Mouse (Mus musculus) right cerebral cortex, postnatal 36 days (tissue): ENCODE data around the gene Pla2g4e.

Experiments
- DNase-seq, 2 experiments: peaks; one replicate each; pipeline ENCODE4 v3.0.0; 2022; ENCODE audit warnings: low spot score in 2 of 2, mixed read lengths in 1 of 2

The Pla2g4e gene

GRCm38 (mm10) chr2:120157606-120158005, 87.5 kb downstream of the Pla2g4e start:
- DNase-seq, result no peak

DNA sequence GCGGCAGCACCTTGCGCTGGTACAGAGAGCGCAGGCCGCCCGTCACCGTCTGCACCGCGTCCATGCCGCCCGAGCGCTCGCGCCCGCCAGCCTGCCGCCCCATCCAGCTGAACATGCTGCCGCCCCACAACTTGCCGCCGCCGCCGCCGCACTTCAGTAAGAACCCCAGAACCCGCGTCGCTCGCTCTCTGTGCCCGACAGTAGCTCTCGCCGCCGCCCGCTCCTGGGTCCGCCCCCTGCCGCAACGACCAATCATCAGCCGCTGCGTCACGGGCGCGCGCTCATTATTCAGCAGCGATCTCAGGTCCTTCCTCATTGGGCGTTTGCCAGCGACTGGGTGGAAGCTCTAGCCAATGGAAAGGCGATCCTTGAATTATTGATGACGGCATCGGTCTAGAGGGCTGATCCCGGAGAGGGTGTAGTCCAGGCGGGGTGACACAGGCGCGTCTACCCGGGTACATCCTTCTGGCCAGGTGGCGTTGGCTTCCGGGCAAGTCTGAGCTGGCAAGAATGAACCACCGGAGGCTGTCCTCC, 90.7 kb downstream of the Pla2g4e start, which contains the start of gene Ehd4:
TSS of gene Ehd4 (minus strand) at position 246 of the 534 bp plus-strand sequence.
- peak; percentile 98 for DNase-seq

DNA sequence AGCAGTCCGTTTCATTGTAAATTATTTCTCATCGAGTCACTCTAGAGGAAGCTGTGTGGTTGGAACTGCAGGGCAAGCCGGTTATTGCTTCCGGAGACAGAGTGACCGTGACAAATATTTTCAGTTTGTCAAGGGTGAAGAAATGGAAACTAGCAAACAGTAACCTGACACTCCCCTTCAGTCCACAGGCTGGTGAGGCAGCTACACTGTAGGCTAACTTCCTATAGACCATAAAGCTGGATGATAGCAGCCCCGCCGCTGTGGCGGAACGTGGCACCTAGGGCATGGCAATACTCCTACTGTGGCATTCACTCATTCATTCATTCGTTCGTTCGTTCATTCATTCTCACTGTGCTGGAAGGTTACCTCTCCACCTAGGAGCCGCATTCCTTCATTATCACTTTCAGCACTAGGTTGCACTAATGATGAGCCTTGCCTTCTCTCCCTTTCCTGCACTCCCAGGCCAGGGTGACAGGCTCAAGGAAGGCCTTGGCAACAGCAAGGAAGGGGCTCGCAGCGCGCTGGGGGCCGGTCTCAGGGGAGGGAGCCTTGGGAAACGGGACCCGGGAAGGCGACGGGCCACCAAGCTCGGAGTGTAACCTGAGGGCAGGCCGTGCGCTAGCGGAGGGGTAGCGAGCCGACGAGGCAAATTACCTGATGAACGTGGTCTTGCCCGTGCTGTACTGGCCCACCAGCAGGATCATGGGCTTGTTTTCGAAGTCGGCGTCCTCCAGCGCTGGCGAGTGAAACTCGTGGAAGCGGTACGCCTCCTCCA, 91.4 kb downstream of the Pla2g4e start:
- DNase-seq, result no peak

GRCm38 (mm10) chr2:120150571-120150970, 94.6 kb downstream of the Pla2g4e start:
- no peak for DNase-seq

- DNase-seq, result no peak
Observed at GRCm38 (mm10) chr2:120149634-120150033, 95.5 kb downstream of the Pla2g4e start.

DNA sequence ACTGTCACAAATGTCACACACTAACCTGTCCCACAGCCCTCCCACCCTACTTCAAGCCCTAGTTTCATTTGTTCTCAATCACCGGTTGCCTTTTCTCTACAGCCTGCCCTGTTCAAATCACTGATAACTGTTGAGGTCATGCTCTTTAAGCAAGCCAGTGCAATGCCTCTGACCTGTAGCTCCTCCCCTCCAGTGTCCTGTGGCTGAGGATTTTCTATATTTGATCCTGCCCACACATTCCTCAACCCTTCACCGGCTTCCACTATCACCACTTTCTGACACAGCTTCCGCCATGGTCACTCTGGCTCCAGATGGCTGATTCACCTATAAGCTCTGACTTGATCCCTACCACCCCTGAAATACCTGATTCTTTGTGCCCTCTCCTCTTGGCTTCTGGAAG, 97.1 kb downstream of the Pla2g4e start:
- DNase-seq, result no peak

GRCm38 (mm10) chr2:120147364-120147763, 97.8 kb downstream of the Pla2g4e start:
- no peak for DNase-seq

DNA sequence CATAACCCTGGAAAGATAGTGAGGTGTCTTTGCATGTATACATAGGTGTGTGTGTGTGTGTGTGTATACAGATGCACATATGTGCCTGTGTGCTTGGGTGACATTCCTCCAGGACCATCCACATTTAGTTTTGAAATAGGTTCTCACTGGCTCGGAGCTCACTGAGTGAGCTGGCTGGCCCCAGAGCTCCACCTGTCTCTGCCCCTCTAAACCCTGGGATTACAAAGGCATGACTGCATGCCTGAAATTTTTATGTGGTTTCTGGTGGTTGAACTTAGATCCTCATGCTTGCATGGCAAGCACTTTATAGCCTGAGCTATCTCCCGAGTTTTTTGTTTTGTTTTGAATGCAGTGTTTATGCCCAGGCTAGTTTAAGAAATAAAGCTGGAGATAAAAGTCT, 98.6 kb downstream of the Pla2g4e start:
- no peak for DNase-seq

GRCm38 (mm10) chr2:120144390-120144789, 100.7 kb downstream of the Pla2g4e start:
- DNase-seq, result no peak

DNA sequence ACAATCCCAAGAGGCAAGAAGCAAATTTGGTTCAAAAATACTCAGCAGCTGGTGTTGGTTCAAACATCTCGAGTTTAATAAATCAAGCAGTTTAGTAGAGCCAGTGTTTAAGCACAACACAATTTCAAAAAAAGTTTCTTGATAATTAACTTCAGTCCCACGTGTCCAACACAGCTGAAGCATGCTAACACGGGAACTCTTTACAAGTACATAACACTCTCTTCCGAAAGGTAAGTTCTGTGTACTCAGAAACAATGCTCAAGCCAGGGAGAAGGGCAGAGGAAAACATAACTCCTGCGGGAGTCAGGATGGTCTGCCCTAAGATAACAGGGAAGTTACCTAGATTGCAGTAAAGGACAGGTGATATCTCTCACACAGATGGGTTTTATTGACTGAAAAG, 102.8 kb downstream of the Pla2g4e start:
- no peak for DNase-seq

DNA sequence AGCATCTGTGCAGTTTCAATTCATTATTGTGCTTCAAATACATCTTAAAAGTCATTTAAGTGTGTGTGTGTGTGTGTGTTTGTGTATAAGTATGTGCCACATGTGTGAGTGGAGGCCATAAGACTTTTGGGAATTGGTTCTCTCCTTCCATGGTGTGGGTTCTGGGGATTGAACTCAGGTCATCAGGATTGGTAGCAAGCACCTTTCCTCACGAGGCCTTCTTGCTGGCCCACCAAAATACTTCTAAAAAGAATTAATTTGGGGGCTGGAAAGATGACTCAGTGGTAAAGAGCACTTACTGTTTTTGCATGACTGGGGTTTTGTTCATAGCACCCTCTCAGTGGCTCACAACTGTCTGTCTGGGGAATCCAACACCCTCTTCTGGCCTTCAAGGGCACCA, 103.5 kb downstream of the Pla2g4e start:
- DNase-seq, result no peak

DNA sequence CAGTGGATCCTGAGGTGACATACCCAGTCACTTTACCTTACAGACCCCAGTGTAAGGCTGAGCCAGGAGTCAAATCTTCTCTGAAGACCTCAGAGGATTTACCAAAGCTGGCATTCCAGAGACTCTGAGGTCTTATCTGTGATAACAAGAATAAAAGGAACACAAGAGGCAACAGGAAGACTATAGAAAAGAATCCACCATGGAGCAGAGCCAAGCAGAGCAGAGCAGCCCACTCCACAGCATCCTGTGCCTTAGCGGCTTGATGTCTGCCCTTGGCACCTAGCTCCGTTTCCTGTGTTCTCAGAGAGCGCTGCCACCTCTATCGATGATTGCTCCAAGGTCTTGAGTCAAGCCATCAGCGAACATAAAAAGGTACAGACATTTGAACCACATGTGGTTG, 104.8 kb downstream of the Pla2g4e start:
- no peak for DNase-seq

- DNase-seq, result no peak
Observed at GRCm38 (mm10) chr2:120139091-120139490, 106.0 kb downstream of the Pla2g4e start.

- DNase-seq, result no peak
Observed at GRCm38 (mm10) chr2:120137281-120137680, 107.9 kb downstream of the Pla2g4e start.

GRCm38 (mm10) chr2:120134453-120135075, 110.6 kb downstream of the Pla2g4e start:
- DNase-seq, result no peak

GRCm38 (mm10) chr2:120131881-120132280, 113.3 kb downstream of the Pla2g4e start:
- DNase-seq, result no peak

GRCm38 (mm10) chr2:120129252-120129908, 115.8 kb downstream of the Pla2g4e start:
- DNase-seq, result no peak

DNA sequence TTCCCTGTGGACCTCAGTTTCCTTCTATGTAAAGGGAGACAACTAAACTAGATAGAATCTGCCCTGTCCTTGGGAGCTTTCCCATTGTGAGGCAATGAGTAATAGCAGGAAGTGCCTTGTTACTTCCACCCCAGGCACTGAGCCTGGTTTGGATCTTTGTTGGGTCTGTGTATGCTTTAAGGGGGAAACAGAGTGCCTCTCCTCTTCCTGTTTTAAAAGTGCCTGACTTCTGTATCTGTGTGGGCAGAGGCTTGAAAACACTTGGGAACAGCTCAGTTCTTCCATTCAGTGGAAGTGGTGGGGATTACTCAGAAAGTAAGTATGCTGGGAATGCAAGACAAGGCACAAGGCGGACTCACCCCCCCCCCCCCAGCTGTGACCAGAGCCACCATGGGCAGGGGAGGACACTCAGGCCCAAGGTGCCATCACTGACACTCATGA, 116.5 kb downstream of the Pla2g4e start:
- DNase-seq, result no peak

GRCm38 (mm10) chr2:120128011-120128410, 117.1 kb downstream of the Pla2g4e start:
- no peak for DNase-seq

- DNase-seq, result no peak
Observed at GRCm38 (mm10) chr2:120126901-120127300, 118.2 kb downstream of the Pla2g4e start.

GRCm38 (mm10) chr2:120126408-120126807, 118.7 kb downstream of the Pla2g4e start:
- no peak for DNase-seq

GRCm38 (mm10) chr2:120125461-120125860, 119.7 kb downstream of the Pla2g4e start:
- no peak for DNase-seq
